Mouse (Mus musculus): ENCODE measurements around the gene Cdk12.

DNA sequence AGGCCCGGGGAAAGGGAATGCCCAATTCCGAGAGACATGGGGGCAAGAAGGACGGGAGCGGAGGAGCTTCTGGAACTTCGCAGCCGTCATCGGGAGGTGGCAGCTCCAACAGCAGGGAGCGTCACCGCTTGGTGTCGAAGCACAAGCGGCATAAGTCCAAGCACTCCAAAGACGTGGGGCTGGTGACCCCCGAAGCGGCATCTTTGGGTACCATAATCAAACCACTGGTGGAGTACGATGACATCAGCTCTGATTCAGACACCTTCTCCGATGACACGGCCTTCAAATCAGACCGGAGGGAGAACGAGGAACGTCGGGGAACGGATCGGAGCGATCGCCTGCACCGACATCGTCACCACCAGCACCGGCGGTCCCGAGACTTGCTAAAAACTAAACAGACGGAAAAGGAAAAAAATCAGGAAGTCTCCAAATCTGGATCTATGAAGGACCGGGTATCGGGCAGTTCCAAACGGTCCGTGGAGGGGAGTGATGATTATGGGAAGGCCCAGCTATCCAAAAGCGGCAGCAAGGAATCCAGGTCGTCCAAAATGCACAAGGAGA, 572 bp downstream of the Cdk12 start:
- TF ChIP-seq MAFK (IDR thresholded peaks at IDR 0.05; ENCODE audit: insufficient read depth, low read depth, low read length) = no peak
- TF ChIP-seq CHD2 (IDR thresholded peaks at IDR 0.05; ENCODE audit: low read depth, low read length) = no peak
- no peak for TF ChIP-seq HCFC1 (IDR thresholded peaks at IDR 0.05; ENCODE audit: borderline replicate concordance, insufficient read depth, low read length)
- no peak for TF ChIP-seq ZC3H11A (IDR thresholded peaks at IDR 0.05; ENCODE audit: borderline replicate concordance, low read depth, low read length)

Data from ES-E14 (cell line).